Mouse (Mus musculus) CD4-positive helper T cell, adult 2 months (primary cell): ENCODE results near the gene Gpbp1l1.

Source experiments
- DNase-seq: peaks from one replicate; pipeline ENCODE4 v3.0.0-alpha.2; 2012; ENCODE audit warnings: low read depth, missing footprints, low spot score

The Gpbp1l1 gene

DNA sequence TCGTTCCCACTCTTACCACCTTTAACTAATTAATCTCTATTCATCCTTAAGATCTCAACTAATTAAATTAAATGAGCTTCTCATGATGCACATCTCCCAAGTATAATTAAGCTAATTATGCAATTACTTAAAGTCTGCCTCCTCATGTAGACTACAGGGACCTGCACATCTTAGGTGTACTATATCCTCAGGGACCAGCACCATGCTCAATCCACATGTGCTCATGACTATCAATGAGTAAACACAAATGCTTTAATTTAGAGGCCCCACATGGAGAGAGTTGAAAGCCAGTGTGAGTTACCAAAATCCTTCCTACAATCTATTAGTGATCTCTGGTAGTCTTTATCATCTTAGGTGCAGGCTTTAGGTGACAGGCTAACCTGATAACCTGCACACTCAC, 77.7 kb downstream of the Gpbp1l1 start:
- no peak for DNase-seq

DNA sequence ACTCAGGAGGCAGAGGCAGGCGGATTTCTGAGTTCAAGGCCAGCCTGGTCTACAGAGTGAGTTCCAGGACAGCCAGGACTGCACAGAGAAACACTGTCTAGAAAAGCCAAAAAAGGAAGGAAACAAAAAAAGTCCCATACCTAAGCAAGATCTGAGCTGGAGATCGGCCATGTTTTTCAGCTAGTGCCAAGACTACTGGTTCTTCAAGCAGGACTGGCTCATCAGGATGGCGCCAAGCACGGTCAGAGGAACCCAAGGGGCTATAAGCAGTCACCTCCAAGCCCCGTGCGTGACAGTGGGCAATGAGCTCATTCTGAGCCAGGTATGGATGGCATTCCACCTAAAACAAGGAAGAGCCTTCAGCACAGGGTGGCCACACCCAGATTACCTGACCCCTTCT, 81.4 kb downstream of the Gpbp1l1 start:
- no peak for DNase-seq

DNA sequence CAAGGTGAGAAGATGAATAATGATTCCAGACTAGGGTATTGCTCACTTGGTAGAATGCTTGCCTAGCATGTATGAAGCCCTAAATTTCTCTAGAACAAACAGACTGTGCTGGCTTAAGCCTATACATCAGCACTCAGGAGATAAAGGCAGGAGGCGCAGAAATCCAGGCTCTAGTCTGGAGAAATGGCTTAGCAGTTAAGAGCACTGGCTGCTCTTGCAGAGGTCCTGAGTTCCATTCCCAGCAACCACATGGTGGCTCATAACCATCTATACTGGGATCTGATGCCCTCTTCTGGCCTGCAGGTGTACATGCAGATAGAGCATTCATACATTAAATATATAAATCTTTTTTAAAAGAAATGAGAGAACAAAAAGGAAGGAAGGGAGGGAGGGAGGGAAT, 84.6 kb downstream of the Gpbp1l1 start:
- DNase-seq, result no peak
